Mouse (Mus musculus) bone marrow, adult 2 months (tissue): ENCODE results near the gene Trim54.

Experiments used
- CTCF ChIP-seq: fragments of 200-500 bp; IDR thresholded peaks from 2 replicates; pipeline ENCODE4 v1.5.1; 2011; ENCODE audit warnings: low read length, control low read depth; ENCODE audit not compliant: control insufficient read depth, insufficient read depth
- POLR2A ChIP-seq: fragments of 200-500 bp; IDR thresholded peaks from 2 replicates; pipeline ENCODE4 v1.6.1; 2011; ENCODE audit warnings: low read depth, mild to moderate bottlenecking, control low read depth, low read length, borderline replicate concordance; ENCODE audit not compliant: control insufficient read depth

DNA sequence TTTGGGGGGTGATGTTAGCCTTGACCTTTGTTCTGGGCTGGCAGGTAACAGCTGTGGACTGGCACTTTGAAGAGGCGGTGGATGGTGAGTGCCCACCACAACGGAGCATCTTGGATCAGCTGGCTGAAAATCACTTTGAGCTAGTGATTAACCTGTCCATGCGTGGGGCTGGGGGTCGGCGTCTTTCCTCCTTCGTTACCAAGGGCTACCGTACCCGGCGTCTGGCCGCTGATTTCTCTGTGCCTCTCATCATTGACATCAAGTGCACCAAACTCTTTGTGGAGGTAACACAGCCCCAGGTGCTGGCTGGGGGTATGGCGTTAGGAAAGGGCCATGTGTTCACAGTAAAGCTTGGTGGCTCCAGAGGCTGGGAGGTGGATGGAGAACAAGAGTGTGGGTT is 44.7 kb upstream of the Trim54 start:
- no peak for TF ChIP-seq CTCF
- no peak for TF ChIP-seq POLR2A
